Mouse (Mus musculus) forebrain, embryonic 10.5 days (tissue): ENCODE data around the gene Dab2. TPM values are rescaled to one million over a fixed set of nuclear protein-coding genes. Genes with fewer than 3 reads are reported as not detected.

Source experiments
- DNase-seq: peaks from one replicate; pipeline ENCODE4 v3.0.0-alpha.2; 2017; ENCODE audit warnings: low spot score; ENCODE audit errors: extremely low spot score
- H3K27ac ChIP-seq: fragments of 300-500 bp; sonication (generic); 2 replicates; pipeline ENCODE4 v1.5.1; 2016; ENCODE audit warnings: mild to moderate bottlenecking
- H3K27me3 ChIP-seq: fragments of 300-500 bp; sonication (generic); 2 replicates; pipeline ENCODE4 v1.6.1; 2016; ENCODE audit warnings: mild to moderate bottlenecking; ENCODE audit not compliant: poor library complexity, severe bottlenecking
- H3K36me3 ChIP-seq: fragments of 300-500 bp; sonication (generic); replicated peaks from 2 replicates; pipeline ENCODE4 v1.6.1; 2016; ENCODE audit warnings: mild to moderate bottlenecking, moderate library complexity
- H3K4me1 ChIP-seq: fragments of 300-500 bp; sonication (generic); 2 replicates; pipeline ENCODE4 v1.6.1; 2016
- H3K4me3 ChIP-seq: fragments of 300-500 bp; sonication (generic); 2 replicates; pipeline ENCODE4 v1.5.1; 2016; ENCODE audit warnings: mild to moderate bottlenecking, moderate library complexity
- H3K9me3 ChIP-seq: fragments of 300-500 bp; sonication (generic); 2 replicates; pipeline ENCODE4 v1.6.1; 2016; ENCODE audit warnings: mild to moderate bottlenecking, moderate library complexity
- WGBS: fragments of 180-500 bp; shearing (Covaris S2); methylation state at CpG from one replicate; pipeline ENCODE4 v1.1.7; 2016; 5-methylcytosine and 5-hydroxymethylcytosine counted together
- polyA plus RNA-seq: library from polyadenylated mRNA; unstranded; fragments of >200 nt; fragmentation: Nextera tagmentation; extraction: Ambion mirVana; gene quantifications from 2 replicates; pipeline ENCODE4 v1.2.1, GENCODE M21; 2016

Gene Dab2
- polyA plus RNA-seq, 1 experiment from 2014 or later: 33.2 TPM

DNA sequence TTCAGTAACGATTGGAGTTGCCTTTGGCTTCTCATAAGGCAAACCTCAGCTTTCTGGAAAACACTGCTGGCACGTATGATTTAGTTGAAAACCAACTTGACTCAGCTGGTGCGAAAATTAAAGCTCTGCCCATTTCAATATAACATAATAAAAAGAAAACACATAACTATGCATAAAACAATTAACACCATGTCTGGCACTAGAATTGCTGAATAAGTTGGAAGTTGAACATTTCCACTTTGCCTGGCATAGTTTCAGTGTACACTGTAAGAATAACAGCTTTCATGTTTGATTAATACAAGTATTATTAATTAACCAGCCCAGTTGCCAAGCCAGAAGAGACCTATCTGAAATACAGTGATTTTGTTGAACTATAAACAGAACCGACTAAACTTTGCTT lies 2.6 kb downstream of the Dab2 start:
- Histone ChIP-seq H3K4me1 (no peaks in the 10 kb centered on the region), H3K27ac (no peak overlapping the region), H3K36me3 (no peaks in the 10 kb centered on the region), H3K27me3 (no peaks in the 10 kb centered on the region), H3K9me3 (no peaks in the 10 kb centered on the region), H3K4me3 (no peak overlapping the region)
- DNase-seq: no peak
- 90% methylated on average over 4 of the region's 4 CpGs for WGBS

DNA sequence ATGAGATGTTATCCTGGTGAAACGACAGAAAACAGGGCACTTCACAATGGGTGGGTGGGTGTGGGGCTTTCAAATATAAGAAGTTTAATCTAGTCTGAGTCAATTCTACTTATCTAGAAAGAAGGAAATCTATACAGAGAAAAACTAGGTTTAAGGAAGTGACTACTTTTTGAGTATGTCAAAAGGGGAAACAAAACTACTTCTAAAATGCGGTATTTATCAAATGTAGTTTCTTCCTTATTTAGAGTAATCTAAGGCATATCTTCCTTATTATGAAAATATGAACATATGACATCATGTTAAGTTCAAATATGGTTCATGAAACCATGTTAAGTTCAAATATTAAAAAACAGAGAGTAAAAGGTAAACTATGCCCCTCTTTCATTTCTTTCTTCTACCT lies 4.2 kb downstream of the Dab2 start:
- Histone ChIP-seq H3K27ac (no peak overlapping the region), H3K4me3 (no peak overlapping the region), H3K27me3 (no peaks in the 10 kb centered on the region), H3K36me3 (no peaks in the 10 kb centered on the region), H3K9me3 (no peaks in the 10 kb centered on the region), H3K4me1 (no peaks in the 10 kb centered on the region)
- WGBS: 90% methylated on average over 2 of the region's 2 CpGs
- DNase-seq: no peak

DNA sequence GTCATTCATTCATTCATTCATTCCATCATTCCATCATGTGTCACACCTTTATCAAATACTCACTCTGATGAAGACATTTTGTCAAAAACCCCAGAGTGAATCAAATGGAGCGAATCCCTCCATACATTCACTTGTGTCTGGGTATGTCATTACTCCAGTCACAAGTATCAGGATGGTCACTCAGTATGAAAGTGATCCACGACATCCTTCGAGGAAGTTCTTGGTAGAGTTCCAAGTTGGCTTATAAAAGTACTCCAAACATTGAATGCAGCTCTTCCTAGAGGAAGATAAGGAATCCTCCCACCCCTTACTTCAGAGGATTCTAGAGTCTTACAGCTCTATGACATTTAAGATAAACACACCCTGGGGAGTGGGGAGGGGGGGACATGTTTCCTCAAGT lies 10.0 kb downstream of the Dab2 start:
- Histone ChIP-seq H3K36me3 (no peaks in the 10 kb centered on the region), H3K4me1 (no peaks in the 10 kb centered on the region), H3K9me3 (no peaks in the 10 kb centered on the region), H3K4me3 (no peak overlapping the region), H3K27me3 (no peaks in the 10 kb centered on the region), H3K27ac (no peak overlapping the region)
- no peak for DNase-seq
- 92% methylated on average over 3 of the region's 3 CpGs for WGBS

DNA sequence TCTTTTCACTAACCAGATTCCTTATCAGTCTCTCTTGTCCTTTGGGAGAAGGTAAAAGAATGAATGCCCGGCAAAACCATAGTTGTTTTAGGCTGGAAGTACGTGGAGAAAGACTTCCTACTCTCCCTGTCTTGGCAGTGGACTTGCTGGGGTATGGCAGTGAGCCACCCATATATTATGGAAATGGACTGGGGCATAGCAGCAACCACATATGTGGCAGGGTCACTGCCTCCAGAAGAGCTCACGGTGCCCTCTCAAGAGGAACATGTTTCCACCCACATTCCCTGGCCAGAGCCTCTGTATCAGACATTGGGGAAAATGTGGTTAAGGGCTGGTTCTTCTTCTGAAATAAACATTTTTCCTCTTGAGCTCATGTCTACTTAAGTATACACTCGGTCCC lies 10.8 kb downstream of the Dab2 start:
- Histone ChIP-seq H3K36me3 (no peaks in the 10 kb centered on the region), H3K4me1 (no peaks in the 10 kb centered on the region), H3K9me3 (no peaks in the 10 kb centered on the region), H3K27me3 (no peaks in the 10 kb centered on the region), H3K4me3 (no peak overlapping the region), H3K27ac (no peak overlapping the region)
- DNase-seq: no peak
- 94% methylated on average over 4 of the region's 4 CpGs for WGBS

DNA sequence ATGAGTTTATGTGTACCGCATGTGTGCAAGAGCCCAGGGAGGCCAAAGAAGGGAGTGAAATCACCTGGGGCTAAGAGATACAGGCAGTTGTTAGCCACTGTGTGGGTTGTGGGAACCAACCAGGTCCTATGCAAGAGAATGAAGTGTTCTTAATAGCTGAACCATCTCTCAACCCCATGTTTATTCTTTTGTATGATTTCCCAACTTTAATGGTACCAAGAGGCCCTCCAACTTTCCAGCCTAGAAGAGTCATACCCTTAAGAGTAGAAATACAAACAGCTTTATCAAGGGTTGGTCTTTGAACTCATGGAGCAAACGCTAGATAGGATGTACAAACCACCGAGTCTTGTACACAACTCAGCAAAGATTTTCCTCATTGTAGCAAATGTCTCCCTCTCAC lies 12.8 kb downstream of the Dab2 start:
- Histone ChIP-seq H3K27ac (no peak overlapping the region), H3K4me3 (no peak overlapping the region), H3K4me1 (no peaks in the 10 kb centered on the region), H3K27me3 (no peaks in the 10 kb centered on the region), H3K9me3 (no peaks in the 10 kb centered on the region), H3K36me3 (no peaks in the 10 kb centered on the region)
- WGBS: 98% methylated on average over 3 of the region's 3 CpGs
- DNase-seq: no peak

DNA sequence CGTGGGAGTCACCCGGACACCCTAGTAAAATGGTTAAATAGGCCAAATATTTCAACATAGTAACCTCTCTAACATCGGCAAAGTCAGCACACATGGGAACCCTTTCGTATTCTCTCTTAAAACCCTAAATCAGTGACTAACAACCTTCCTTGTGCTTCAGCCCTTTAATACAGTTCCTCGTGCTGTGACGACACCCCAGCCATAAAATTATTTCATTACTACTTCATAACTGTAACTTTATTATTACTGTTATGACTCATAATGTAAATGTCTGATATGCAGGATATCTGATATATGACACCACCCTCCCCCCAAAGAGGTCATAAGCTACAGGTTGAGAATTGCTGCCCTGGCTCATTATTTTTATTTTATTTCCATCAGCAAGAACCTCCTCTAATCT lies 19.8 kb downstream of the Dab2 start:
- no peak for DNase-seq
- 93% methylated on average over 6 of the region's 6 CpGs for WGBS
- no peaks in the 10 kb centered on the region for H3K36me3 ChIP-seq
- H3K27me3 ChIP-seq: no peaks in the 10 kb centered on the region
- no peak overlapping the region for H3K4me3 ChIP-seq
- 0 out of 2 replicates have a peak, but pooled peaks cover 3% of the 10 kb centered on the region for H3K4me1 ChIP-seq
- no peaks in the 10 kb centered on the region for H3K9me3 ChIP-seq
- no peak overlapping the region for H3K27ac ChIP-seq

DNA sequence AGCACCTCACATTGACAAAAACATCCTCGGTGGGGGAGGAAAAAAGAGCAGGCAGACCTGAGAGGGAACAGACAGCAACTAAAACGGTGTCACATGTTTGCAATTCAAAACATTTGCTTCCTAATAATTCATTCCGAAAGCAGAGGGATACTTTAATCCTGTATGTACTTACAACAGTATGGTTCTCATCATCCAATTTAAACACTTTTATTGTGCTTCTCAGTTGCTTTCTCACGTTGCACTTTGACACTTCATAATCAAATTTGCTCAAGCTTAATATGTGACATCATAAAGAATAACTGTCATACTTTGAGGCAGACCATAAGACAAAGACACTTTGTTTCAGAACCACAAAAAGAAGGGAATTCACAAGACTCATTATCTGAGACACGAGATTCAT lies 20.9 kb downstream of the Dab2 start:
- H3K9me3 ChIP-seq: no peaks in the 10 kb centered on the region
- no peak for DNase-seq
- no peak overlapping the region for H3K4me3 ChIP-seq
- H3K27ac ChIP-seq: no peak overlapping the region
- 0 out of 2 replicates have a peak, but pooled peaks cover 3% of the 10 kb centered on the region for H3K4me1 ChIP-seq
- H3K36me3 ChIP-seq: no peaks in the 10 kb centered on the region
- no peaks in the 10 kb centered on the region for H3K27me3 ChIP-seq
- 55% methylated on average over 5 of the region's 5 CpGs for WGBS

DNA sequence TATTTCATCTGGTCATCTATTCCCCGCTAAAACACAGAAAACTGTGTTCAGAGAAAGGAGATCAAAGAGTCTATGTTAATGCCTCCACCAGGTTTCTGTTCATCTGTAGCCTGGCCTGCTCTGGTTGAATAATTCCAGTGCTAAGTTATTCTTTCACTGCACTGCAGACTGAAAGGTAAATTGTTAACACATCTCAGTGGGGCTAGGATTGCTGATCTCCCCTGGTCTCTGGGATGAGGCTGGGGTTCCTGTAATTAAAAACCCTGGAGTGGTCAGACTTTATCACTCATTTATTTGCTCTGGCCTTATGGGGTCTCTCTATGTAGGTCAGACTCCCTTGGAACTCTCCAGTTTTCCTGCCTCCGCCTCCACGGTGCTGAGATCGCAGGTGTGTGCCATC lies 21.7 kb downstream of the Dab2 start:
- Histone ChIP-seq H3K9me3 (no peaks in the 10 kb centered on the region), H3K27me3 (no peaks in the 10 kb centered on the region), H3K4me1 (0 out of 2 replicates have a peak, but pooled peaks cover 3% of the 10 kb centered on the region), H3K27ac (no peak overlapping the region), H3K4me3 (no peak overlapping the region), H3K36me3 (no peaks in the 10 kb centered on the region)
- 89% methylated on average over 4 of the region's 4 CpGs for WGBS
- no peak for DNase-seq

DNA sequence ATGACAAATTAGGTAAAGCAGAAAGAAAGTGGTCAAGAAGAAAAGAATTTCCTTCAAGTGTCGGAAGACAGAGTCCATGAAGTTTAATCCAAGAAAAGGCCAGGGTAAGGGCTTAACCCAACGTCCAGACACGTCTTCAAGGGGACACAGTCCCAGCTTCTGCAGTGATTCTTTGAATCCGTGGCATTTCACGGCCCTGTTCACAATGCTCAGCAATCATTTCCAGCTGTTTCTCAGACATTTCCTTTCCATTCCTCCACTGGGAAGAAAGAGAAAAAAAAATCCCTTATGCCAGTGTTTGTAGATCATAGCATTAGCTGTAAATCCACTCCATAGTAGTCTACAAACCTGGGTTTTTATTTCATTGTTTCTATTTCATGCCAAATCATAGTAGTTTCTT lies 22.7 kb downstream of the Dab2 start:
- Histone ChIP-seq H3K9me3 (no peaks in the 10 kb centered on the region), H3K4me3 (no peak overlapping the region), H3K4me1 (0 out of 2 replicates have a peak, but pooled peaks cover 3% of the 10 kb centered on the region), H3K27me3 (no peaks in the 10 kb centered on the region), H3K27ac (no peak overlapping the region), H3K36me3 (no peaks in the 10 kb centered on the region)
- no peak for DNase-seq
- 54% methylated on average over 5 of the region's 5 CpGs for WGBS

DNA sequence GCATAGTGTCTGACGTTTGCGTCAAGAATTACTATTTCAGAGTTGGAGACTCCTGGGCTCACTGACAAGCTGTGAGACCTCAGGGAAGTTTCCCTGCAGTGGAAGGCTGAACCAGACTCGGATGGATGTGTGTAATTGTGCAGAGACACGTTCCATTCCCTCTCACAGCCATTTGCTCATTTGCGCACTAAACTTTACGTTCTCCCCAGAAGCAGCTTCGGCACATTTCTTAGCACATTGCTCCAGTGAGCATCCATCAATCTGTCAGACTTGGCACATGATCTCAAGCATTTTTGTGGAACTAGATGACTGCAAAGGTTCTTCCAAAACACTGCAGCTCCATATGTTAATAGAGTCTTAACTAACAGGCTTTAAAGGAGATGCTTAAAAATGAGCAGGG lies 24.0 kb downstream of the Dab2 start:
- WGBS: 91% methylated on average over 7 of the region's 7 CpGs
- no peak for DNase-seq
- Histone ChIP-seq H3K4me1 (0 out of 2 replicates have a peak, but pooled peaks cover 3% of the 10 kb centered on the region), H3K4me3 (no peak overlapping the region), H3K27me3 (no peaks in the 10 kb centered on the region), H3K27ac (no peak overlapping the region), H3K36me3 (no peaks in the 10 kb centered on the region), H3K9me3 (no peaks in the 10 kb centered on the region)

DNA sequence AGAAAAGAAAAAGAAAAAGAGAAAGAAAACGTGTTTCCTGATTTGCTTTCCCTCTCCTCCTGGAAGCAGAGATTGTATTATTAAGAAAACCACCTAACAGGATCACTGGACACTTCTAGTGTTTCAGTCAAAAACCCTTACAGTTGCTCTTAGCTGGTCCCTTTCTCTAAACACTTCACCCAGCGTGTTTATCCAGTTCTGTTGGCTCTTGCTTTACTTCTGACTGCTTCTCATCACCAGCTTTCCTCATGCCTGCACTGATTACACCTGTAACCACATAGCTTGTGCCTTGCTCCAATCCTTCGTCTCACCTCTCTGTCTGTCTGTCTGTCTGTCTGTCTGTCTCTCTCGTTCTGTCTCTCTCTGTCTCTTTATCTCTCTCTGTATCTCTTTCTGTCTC lies 25.9 kb downstream of the Dab2 start:
- H3K27me3 ChIP-seq: no peaks in the 10 kb centered on the region
- no peak overlapping the region for H3K4me3 ChIP-seq
- no peak overlapping the region for H3K27ac ChIP-seq
- H3K9me3 ChIP-seq: no peaks in the 10 kb centered on the region
- no peaks in the 10 kb centered on the region for H3K36me3 ChIP-seq
- WGBS: 89% methylated on average over 4 of the region's 4 CpGs
- 0 out of 2 replicates have a peak, but pooled peaks cover 3% of the 10 kb centered on the region for H3K4me1 ChIP-seq
- DNase-seq: no peak

DNA sequence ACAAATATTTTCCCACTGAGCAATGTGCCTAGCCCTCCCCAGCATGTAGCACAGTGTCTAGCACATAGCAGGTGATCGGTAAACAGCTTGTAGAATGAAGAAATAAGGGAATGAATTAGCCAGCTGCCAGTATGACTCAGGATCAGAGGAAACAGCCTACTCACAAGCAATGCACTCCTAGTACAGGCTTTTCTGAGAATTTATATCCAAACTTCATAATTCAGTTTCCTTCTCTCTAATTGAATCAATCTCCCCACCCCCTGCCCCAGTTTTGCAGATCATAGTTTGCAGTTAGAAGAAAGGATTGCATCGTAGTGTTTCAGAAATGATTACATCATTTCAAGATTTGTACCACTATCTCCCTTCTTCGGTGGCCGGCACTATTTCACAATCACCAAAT lies 26.4 kb downstream of the Dab2 start:
- Histone ChIP-seq H3K4me3 (no peak overlapping the region), H3K4me1 (0 out of 2 replicates have a peak, but pooled peaks cover under 1% of the 10 kb centered on the region), H3K27ac (no peak overlapping the region), H3K9me3 (no peaks in the 10 kb centered on the region), H3K36me3 (no peaks in the 10 kb centered on the region), H3K27me3 (no peaks in the 10 kb centered on the region)
- DNase-seq: no peak
- WGBS: 88% methylated on average over 4 of the region's 4 CpGs

DNA sequence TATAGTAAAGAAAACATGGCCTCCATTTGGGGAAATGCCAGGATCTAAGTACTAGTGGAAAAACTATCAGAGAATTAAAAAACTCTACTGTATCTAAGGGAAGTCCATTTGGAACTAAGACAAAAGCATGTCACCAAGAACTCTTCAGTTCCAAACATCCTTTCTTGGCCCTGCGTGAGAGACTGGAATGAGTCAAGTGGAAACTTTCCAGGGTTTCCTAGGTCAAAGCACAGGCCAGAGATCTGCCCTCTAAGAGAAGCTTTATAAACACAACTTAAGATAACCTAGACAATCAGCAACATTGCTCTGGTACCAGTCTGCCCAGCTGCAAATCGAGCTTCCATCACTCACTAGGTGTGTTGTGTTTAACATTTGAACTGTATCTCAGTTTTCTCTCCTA lies 31.8 kb downstream of the Dab2 start:
- 84% methylated on average over 2 of the region's 2 CpGs for WGBS
- no peaks in the 10 kb centered on the region for H3K9me3 ChIP-seq
- H3K4me1 ChIP-seq: no peaks in the 10 kb centered on the region
- no peak for DNase-seq
- no peaks in the 10 kb centered on the region for H3K36me3 ChIP-seq
- no peaks in the 10 kb centered on the region for H3K27me3 ChIP-seq
- H3K4me3 ChIP-seq: no peak overlapping the region
- no peak overlapping the region for H3K27ac ChIP-seq

DNA sequence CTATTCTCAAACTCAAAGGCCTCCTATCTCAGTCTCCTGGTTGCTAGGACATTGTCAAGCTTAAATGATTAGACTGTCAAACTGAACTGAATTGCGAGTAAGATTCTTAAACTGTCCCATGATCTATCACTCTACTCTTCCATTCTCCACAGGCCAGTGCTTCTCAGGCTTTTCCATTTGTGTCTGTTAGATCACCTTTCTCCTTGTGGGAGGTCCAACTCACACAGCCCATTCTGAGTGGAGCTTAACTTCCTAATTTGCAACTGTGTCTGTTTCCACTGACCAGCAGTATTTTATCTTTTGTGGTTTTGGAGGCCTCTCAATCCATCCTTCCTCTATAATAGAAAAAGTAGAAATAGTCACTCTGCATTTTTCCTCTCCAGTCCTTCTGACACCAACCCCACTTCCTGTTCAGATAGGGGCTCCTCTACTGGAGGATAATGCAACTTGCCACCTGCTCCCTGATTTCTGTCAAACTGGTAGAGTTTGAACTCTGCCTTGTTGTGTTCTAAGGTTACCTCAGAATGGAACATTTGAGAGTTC lies 35.1 kb downstream of the Dab2 start:
- Histone ChIP-seq H3K27ac (no peak overlapping the region), H3K4me3 (no peak overlapping the region), H3K36me3 (no peaks in the 10 kb centered on the region), H3K4me1 (no peaks in the 10 kb centered on the region), H3K27me3 (no peaks in the 10 kb centered on the region), H3K9me3 (no peaks in the 10 kb centered on the region)
- no peak for DNase-seq
- WGBS: 94% methylated on average over 1 of the region's 1 CpGs
